Mouse (Mus musculus): Measurements from ENCODE around the gene Polr2g.
A peak's percentile ranks its signal among the peaks of the same experiment; 100 is the strongest.
"Not testable (repeated sequence)": the region's sequence is repeated elsewhere in the genome, so short reads cannot be mapped to it uniquely, and the experiment has no call there.

Gene Polr2g

DNA sequence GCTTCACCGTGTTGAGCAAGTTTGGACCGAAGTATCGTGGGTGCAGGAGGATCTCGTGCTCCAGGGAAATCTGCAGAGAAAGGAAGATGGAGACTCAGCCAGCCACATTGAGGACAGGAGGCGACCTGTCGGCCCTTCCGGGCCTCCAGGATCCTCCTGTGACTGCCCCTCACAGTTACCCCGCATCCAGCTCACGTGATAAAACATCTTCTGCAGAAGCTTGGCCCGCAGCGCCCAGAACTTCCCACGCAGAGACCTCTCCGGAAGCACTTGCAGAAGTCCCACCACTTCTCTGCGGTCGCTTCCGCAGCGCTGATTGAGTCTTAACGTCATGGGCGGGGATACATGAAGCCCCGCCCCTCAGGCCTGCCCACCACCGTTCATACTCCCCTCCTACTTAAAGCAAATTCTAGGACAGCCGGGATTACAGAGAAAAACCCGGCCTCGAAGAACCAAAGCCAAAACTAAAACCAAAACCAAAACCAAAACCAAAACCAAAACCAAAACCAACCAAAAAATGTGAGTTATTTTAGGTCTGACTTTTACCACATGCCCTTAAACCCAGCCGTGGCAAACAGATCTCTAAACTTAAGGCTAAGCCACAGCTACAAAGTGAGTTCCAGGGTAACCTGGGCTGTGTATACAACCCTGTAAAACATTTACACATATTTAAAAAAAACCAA, at the start of gene Polr2g:
Gene Polr2g, minus strand, starts transcription at position 314 of the 683 bp plus-strand sequence.
- peak; percentile 93 for DNase-seq (ENCODE audit: extremely low read depth, insufficient read length, low spot score)

DNA sequence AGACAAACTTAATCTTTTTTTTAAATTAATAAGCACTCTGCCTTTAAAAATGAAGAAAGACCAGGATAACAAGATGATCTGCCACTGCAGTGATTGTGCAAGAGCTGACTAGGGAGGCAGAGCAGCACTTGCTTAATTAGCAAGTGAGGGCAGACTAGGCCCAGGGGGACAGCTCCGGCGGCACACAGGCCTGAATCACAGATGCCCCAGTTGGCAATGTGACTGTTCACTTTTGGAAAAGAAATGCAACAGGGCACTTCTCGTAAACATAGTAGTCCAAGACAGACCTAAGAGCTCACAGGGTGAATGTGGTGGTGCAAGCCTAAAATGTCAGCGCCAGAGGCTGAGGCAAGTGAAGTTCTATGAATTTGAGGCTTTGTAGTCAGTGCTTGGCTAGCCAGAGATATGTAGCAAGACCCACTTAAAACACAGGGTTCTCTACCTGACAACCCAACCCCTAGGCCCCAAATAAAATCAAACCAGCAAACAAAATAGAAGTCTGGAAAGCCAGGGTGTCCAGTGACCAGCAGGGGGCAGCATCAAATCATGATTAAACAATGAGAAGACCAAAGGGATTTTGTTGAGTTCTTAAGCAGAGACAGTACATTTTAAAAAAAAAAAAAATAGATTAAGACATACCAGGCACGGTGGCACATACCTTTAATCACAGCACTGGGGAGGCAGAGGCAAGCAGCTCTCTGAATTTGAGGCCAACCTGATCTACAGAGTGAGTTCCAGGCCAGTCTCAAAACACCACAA, 46.2 kb upstream of the Polr2g start:
- DNase-seq (ENCODE audit: extremely low read depth, insufficient read length, low spot score), result no peak

- DNase-seq (ENCODE audit: extremely low read depth, insufficient read length, low spot score), result no peak
Measured at GRCm38 (mm10) chr19:8842961-8843360, 44.6 kb upstream of the Polr2g start.

- DNase-seq (ENCODE audit: extremely low read depth, insufficient read length, low spot score), result no peak
Measured at GRCm38 (mm10) chr19:8841012-8841411, 42.6 kb upstream of the Polr2g start.

GRCm38 (mm10) chr19:8839908-8840791, 41.8 kb upstream of the Polr2g start:
- DNase-seq (ENCODE audit: extremely low read depth, insufficient read length, low spot score), result peak; percentile 19

DNA sequence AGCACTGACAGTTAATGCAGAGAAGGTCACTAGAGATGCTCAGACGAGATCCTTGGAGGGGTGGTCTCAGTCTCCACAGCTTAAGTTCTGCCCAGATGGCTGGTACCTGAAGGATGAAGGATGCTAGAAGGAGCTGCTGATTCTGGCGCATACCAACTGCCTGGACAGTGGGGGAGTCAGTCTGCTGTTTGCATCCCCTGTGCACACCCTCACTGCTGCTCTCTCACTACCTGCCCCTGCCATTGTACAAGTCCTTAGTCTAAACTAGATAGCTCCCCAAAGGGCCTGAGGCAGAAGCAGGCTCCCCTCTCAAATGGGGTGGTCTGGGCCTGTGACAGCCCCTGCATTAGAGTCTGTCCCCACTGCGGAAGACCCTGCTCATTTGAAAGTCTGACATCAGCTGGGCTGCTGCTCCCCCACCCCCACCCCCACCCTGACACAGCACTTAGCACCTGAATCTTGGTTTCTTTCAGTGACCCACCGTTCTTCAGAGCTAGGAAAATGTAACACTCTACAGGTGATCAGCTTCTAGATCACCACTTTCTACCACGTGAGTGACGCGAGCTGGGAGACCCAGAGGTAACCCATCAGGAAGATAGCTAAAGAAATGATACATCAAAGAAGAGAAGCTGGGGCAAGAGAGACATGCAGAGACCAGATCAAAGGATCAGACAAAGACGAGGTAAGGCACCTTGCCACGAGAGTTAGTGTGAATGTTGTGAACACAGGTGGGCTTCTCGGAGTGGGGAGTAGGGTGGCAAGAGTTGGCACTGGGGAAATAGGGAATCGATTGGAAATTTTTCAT, 40.9 kb upstream of the Polr2g start, which contains the start of gene Gng3:
Gene Gng3, minus strand, starts transcription at position 92 of the 805 bp plus-strand sequence.
- no peak for DNase-seq (ENCODE audit: extremely low read depth, insufficient read length, low spot score)

GRCm38 (mm10) chr19:8838041-8838730, 39.8 kb upstream of the Polr2g start:
- no peak for DNase-seq (ENCODE audit: extremely low read depth, insufficient read length, low spot score)

- peak; percentile 17 for DNase-seq (ENCODE audit: extremely low read depth, insufficient read length, low spot score)
Measured at GRCm38 (mm10) chr19:8837251-8837791, 38.9 kb upstream of the Polr2g start, which contains the start of gene Bscl2. TSS of gene Bscl2 (plus strand) at chr19:8837467.

GRCm38 (mm10) chr19:8836327-8836726, 38.0 kb upstream of the Polr2g start:
- not testable (repeated sequence) for DNase-seq (ENCODE audit: extremely low read depth, insufficient read length, low spot score)

DNA sequence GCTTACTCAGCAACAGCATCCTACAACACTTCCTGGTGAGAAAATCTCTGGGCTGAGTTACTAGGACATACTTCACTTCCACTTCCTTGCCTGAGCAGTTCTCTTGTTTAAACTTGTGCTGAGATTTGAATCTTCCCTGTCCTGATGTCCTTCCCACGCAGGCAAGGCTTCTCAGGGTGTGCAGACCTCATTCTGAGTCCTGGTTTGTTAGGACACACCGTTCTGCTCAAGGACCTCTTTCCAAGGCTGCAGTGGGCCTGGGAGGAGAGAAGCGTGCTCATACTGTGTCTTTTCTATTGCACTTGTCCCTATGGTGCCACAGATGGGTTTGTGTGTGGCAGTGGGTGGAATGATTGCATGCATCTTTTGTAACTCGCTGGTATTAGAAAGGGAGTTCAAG, 34.6 kb upstream of the Polr2g start:
- no peak for DNase-seq (ENCODE audit: extremely low read depth, insufficient read length, low spot score)

GRCm38 (mm10) chr19:8831262-8831661, 32.9 kb upstream of the Polr2g start:
- no peak for DNase-seq (ENCODE audit: extremely low read depth, insufficient read length, low spot score)

- no peak for DNase-seq (ENCODE audit: extremely low read depth, insufficient read length, low spot score)
Measured at GRCm38 (mm10) chr19:8830664-8831063, 32.3 kb upstream of the Polr2g start.

DNA sequence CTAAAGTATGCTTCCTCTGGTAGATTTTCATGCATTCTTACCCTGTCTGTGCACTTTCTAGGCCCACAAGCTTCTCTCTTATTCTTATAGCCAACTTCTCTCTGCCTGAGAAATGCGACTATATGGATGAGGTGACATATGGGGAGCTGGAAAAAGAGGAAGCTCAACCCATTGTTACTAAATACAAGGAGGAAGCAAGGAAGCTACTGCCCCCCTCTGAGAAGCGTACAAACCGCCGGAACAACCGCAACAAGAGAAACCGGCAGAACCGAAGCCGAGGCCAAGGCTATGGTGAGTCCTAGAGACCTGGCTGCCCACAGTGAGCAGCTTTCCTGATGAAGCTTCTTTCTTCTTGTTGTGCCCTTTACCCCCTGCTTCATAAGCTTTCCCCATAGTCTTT, 31.3 kb upstream of the Polr2g start, which contains the start of gene AC129217.1:
Gene AC129217.1, plus strand, starts transcription at position 114 of the 400 bp plus-strand sequence.
- DNase-seq (ENCODE audit: extremely low read depth, insufficient read length, low spot score), result no peak

- no peak for DNase-seq (ENCODE audit: extremely low read depth, insufficient read length, low spot score)
Measured at GRCm38 (mm10) chr19:8822696-8823095, 24.3 kb upstream of the Polr2g start.

GRCm38 (mm10) chr19:8821146-8821545, 22.8 kb upstream of the Polr2g start:
- no peak for DNase-seq (ENCODE audit: extremely low read depth, insufficient read length, low spot score)

DNA sequence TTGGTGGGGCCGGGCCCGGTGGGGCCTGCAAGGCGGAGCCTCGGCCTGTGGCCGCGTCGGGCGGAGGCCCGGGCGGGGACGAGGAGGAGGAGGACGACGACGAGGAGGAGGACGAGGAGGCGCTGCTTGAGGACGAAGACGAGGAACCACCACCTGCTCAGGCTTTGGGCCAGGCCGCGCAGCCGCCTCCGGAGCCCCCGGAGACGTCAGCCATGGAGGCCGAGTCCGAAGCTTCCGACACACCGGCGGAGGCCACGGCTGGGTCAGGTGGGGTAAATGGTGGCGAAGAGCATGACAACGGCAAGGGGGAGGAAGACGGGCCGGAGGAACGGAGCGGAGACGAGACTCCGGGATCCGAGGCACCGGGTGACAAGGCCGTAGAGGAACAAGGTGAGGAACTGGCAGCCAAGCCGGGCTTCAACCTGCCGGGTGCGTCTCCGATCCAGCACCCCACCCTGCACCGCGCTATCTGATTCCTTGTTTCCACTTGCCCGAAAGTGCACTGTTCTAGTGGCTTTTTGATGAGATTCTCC, 22.1 kb upstream of the Polr2g start:
- DNase-seq (ENCODE audit: extremely low read depth, insufficient read length, low spot score), result no peak

- DNase-seq (ENCODE audit: extremely low read depth, insufficient read length, low spot score), result peak; percentile 99
Measured at GRCm38 (mm10) chr19:8819596-8820423, 21.4 kb upstream of the Polr2g start, which contains the start of gene Hnrnpul2. TSS of gene Hnrnpul2 (plus strand) at chr19:8820010.

Data from 3134 (cell line).